Mouse (Mus musculus): ENCODE measurements around the gene Cfap54. TPM values are rescaled to one million over a fixed set of nuclear protein-coding genes. Genes with fewer than 3 reads are reported as not detected.

Gene Cfap54
- polyA plus RNA-seq, 1 experiment from 2014 or later, result 3.3 TPM

GRCm38 (mm10) chr10:92965134-92965533 lies 116.3 kb downstream of the Cfap54 start:
- Histone ChIP-seq H3K4me3 (ENCODE audit: low read depth, low read length) (no peak overlapping the region), H3K27me3 (ENCODE audit: control insufficient read depth, insufficient read depth, low read length) (no peaks in the 10 kb centered on the region), H3K4me2 (ENCODE audit: low read depth, low read length) (no peak overlapping the region), H3K9me3 (ENCODE audit: control insufficient read depth, low read length) (no peaks in the 10 kb centered on the region), H3K27ac (ENCODE audit: low read depth, low read length) (no peak overlapping the region), H3K9ac (replicated peaks; ENCODE audit: low read depth, low read length) (no peak overlapping the region), H3K36me3 (ENCODE audit: control insufficient read depth, insufficient read depth, low read length) (no peaks in the 10 kb centered on the region), H3K4me1 (ENCODE audit: control insufficient read depth, insufficient read depth, low read length) (no peaks in the 10 kb centered on the region)
- ATAC-seq (ENCODE audit: low read depth), result no peak
- WGBS, result 87% methylated on average over 3 of the region's 3 CpGs

GRCm38 (mm10) chr10:92950044-92950443 lies 131.4 kb downstream of the Cfap54 start:
- Histone ChIP-seq H3K9me3 (ENCODE audit: control insufficient read depth, low read length) (no peaks in the 10 kb centered on the region), H3K4me3 (ENCODE audit: low read depth, low read length) (no peak overlapping the region), H3K27ac (ENCODE audit: low read depth, low read length) (no peak overlapping the region), H3K4me1 (ENCODE audit: control insufficient read depth, insufficient read depth, low read length) (no peaks in the 10 kb centered on the region), H3K9ac (replicated peaks; ENCODE audit: low read depth, low read length) (no peak overlapping the region), H3K4me2 (ENCODE audit: low read depth, low read length) (no peak overlapping the region), H3K36me3 (ENCODE audit: control insufficient read depth, insufficient read depth, low read length) (no peaks in the 10 kb centered on the region), H3K27me3 (ENCODE audit: control insufficient read depth, insufficient read depth, low read length) (no peaks in the 10 kb centered on the region)
- ATAC-seq (ENCODE audit: low read depth), result no peak
- 75% methylated on average over 1 of the region's 1 CpGs for whole genome bisulfite sequencing

- H3K9ac ChIP-seq (replicated peaks; ENCODE audit: low read depth, low read length), result no peak overlapping the region
Observed at GRCm38 (mm10) chr10:92942848-92943645, 138.4 kb downstream of the Cfap54 start.

GRCm38 (mm10) chr10:92941616-92942015 lies 139.8 kb downstream of the Cfap54 start:
- H3K36me3 ChIP-seq (ENCODE audit: control insufficient read depth, insufficient read depth, low read length), result no peaks in the 10 kb centered on the region
- H3K4me3 ChIP-seq (ENCODE audit: low read depth, low read length), result no peak overlapping the region
- no peaks in the 10 kb centered on the region for H3K9me3 ChIP-seq (ENCODE audit: control insufficient read depth, low read length)
- ATAC-seq (ENCODE audit: low read depth), result no peak
- 61% methylated on average over 1 of the region's 1 CpGs for WGBS
- H3K9ac ChIP-seq (replicated peaks; ENCODE audit: low read depth, low read length), result no peak overlapping the region
- no peak overlapping the region for H3K27ac ChIP-seq (ENCODE audit: low read depth, low read length)
- H3K4me1 ChIP-seq (ENCODE audit: control insufficient read depth, insufficient read depth, low read length), result 0 out of 2 replicates have a peak, but pooled peaks cover 2% of the 10 kb centered on the region
- no peak overlapping the region for H3K4me2 ChIP-seq (ENCODE audit: low read depth, low read length)
- H3K27me3 ChIP-seq (ENCODE audit: control insufficient read depth, insufficient read depth, low read length), result no peaks in the 10 kb centered on the region

More at GRCm38 (mm10) chr10:92942848-92943645, 138.4 kb downstream of the Cfap54 start:
- Histone ChIP-seq H3K4me3 (ENCODE audit: low read depth, low read length) (no peak overlapping the region), H3K27ac (ENCODE audit: low read depth, low read length) (no peak overlapping the region), H3K4me1 (ENCODE audit: control insufficient read depth, insufficient read depth, low read length) (no peaks in the 10 kb centered on the region), H3K9me3 (ENCODE audit: control insufficient read depth, low read length) (no peaks in the 10 kb centered on the region), H3K4me2 (ENCODE audit: low read depth, low read length) (no peak overlapping the region), H3K36me3 (ENCODE audit: control insufficient read depth, insufficient read depth, low read length) (no peaks in the 10 kb centered on the region), H3K27me3 (ENCODE audit: control insufficient read depth, insufficient read depth, low read length) (no peaks in the 10 kb centered on the region)
- WGBS, result 87% methylated on average over 7 of the region's 7 CpGs
- ATAC-seq (ENCODE audit: low read depth), result no peak

- Histone ChIP-seq H3K27ac (ENCODE audit: low read depth, low read length) (no peak overlapping the region), H3K4me2 (ENCODE audit: low read depth, low read length) (no peak overlapping the region), H3K36me3 (ENCODE audit: control insufficient read depth, insufficient read depth, low read length) (no peaks in the 10 kb centered on the region), H3K9ac (replicated peaks; ENCODE audit: low read depth, low read length) (no peak overlapping the region), H3K9me3 (ENCODE audit: control insufficient read depth, low read length) (no peaks in the 10 kb centered on the region), H3K4me3 (ENCODE audit: low read depth, low read length) (no peak overlapping the region), H3K27me3 (ENCODE audit: control insufficient read depth, insufficient read depth, low read length) (no peaks in the 10 kb centered on the region), H3K4me1 (ENCODE audit: control insufficient read depth, insufficient read depth, low read length) (0 out of 2 replicates have a peak, but pooled peaks cover 2% of the 10 kb centered on the region)
- 81% methylated on average over 10 of the region's 10 CpGs for WGBS
- ATAC-seq (ENCODE audit: low read depth), result no peak
Observed at GRCm38 (mm10) chr10:92937741-92938285, 143.6 kb downstream of the Cfap54 start.

- Histone ChIP-seq H3K36me3 (ENCODE audit: control insufficient read depth, insufficient read depth, low read length) (no peaks in the 10 kb centered on the region), H3K9ac (replicated peaks; ENCODE audit: low read depth, low read length) (no peak overlapping the region), H3K4me1 (ENCODE audit: control insufficient read depth, insufficient read depth, low read length) (0 out of 2 replicates have a peak, but pooled peaks cover 2% of the 10 kb centered on the region), H3K27ac (ENCODE audit: low read depth, low read length) (no peak overlapping the region), H3K4me3 (ENCODE audit: low read depth, low read length) (no peak overlapping the region), H3K9me3 (ENCODE audit: control insufficient read depth, low read length) (no peaks in the 10 kb centered on the region), H3K27me3 (ENCODE audit: control insufficient read depth, insufficient read depth, low read length) (no peaks in the 10 kb centered on the region), H3K4me2 (ENCODE audit: low read depth, low read length) (no peak overlapping the region)
- 84% methylated on average over 7 of the region's 7 CpGs for WGBS
- ATAC-seq (ENCODE audit: low read depth), result no peak
Observed at GRCm38 (mm10) chr10:92937091-92937490, 144.3 kb downstream of the Cfap54 start.

- H3K4me3 ChIP-seq (ENCODE audit: low read depth, low read length), result no peak overlapping the region
- no peak overlapping the region for H3K4me2 ChIP-seq (ENCODE audit: low read depth, low read length)
- H3K27ac ChIP-seq (ENCODE audit: low read depth, low read length), result no peak overlapping the region
- H3K4me1 ChIP-seq (ENCODE audit: control insufficient read depth, insufficient read depth, low read length), result 0 out of 2 replicates have a peak, but pooled peaks cover 2% of the 10 kb centered on the region
- ATAC-seq (ENCODE audit: low read depth), result no peak
- no peaks in the 10 kb centered on the region for H3K27me3 ChIP-seq (ENCODE audit: control insufficient read depth, insufficient read depth, low read length)
- no peak overlapping the region for H3K9ac ChIP-seq (replicated peaks; ENCODE audit: low read depth, low read length)
- 26% methylated on average over 5 of the region's 5 CpGs for WGBS
- H3K9me3 ChIP-seq (ENCODE audit: control insufficient read depth, low read length), result no peaks in the 10 kb centered on the region
- no peaks in the 10 kb centered on the region for H3K36me3 ChIP-seq (ENCODE audit: control insufficient read depth, insufficient read depth, low read length)
Observed at GRCm38 (mm10) chr10:92934506-92934905, 146.9 kb downstream of the Cfap54 start.

- no peak overlapping the region for H3K4me2 ChIP-seq (ENCODE audit: low read depth, low read length)
- H3K27ac ChIP-seq (ENCODE audit: low read depth, low read length), result no peak overlapping the region
- 0 out of 2 replicates have a peak, but pooled peaks cover 2% of the 10 kb centered on the region for H3K4me1 ChIP-seq (ENCODE audit: control insufficient read depth, insufficient read depth, low read length)
- H3K9ac ChIP-seq (replicated peaks; ENCODE audit: low read depth, low read length), result no peak overlapping the region
- no peaks in the 10 kb centered on the region for H3K36me3 ChIP-seq (ENCODE audit: control insufficient read depth, insufficient read depth, low read length)
- H3K27me3 ChIP-seq (ENCODE audit: control insufficient read depth, insufficient read depth, low read length), result no peaks in the 10 kb centered on the region
- ATAC-seq (ENCODE audit: low read depth), result no peak
- H3K4me3 ChIP-seq (ENCODE audit: low read depth, low read length), result no peak overlapping the region
- WGBS, result 77% methylated on average over 6 of the region's 6 CpGs
- H3K9me3 ChIP-seq (ENCODE audit: control insufficient read depth, low read length), result no peaks in the 10 kb centered on the region
Observed at GRCm38 (mm10) chr10:92933616-92934015, 147.8 kb downstream of the Cfap54 start.

- no peaks in the 10 kb centered on the region for H3K27me3 ChIP-seq (ENCODE audit: control insufficient read depth, insufficient read depth, low read length)
- 91% methylated on average over 12 of the region's 12 CpGs for WGBS
Observed at GRCm38 (mm10) chr10:92932464-92932863, 149.0 kb downstream of the Cfap54 start.

More at GRCm38 (mm10) chr10:92932464-92932863, 149.0 kb downstream of the Cfap54 start:
- ATAC-seq (ENCODE audit: low read depth), result no peak
- Histone ChIP-seq H3K9me3 (ENCODE audit: control insufficient read depth, low read length) (no peaks in the 10 kb centered on the region), H3K4me3 (ENCODE audit: low read depth, low read length) (no peak overlapping the region), H3K4me2 (ENCODE audit: low read depth, low read length) (no peak overlapping the region), H3K36me3 (ENCODE audit: control insufficient read depth, insufficient read depth, low read length) (no peaks in the 10 kb centered on the region), H3K9ac (replicated peaks; ENCODE audit: low read depth, low read length) (no peak overlapping the region), H3K27ac (ENCODE audit: low read depth, low read length) (no peak overlapping the region), H3K4me1 (ENCODE audit: control insufficient read depth, insufficient read depth, low read length) (no peaks in the 10 kb centered on the region)
